Mouse (Mus musculus): ENCODE measurements around the gene Crebbp. TPM values are rescaled to one million over a fixed set of nuclear protein-coding genes. Genes with fewer than 3 reads are reported as not detected.
A peak's percentile ranks its signal among the peaks of the same experiment; 100 is the strongest.
"Not testable (repeated sequence)": the region's sequence is repeated elsewhere in the genome, so short reads cannot be mapped to it uniquely, and the experiment has no call there.

The Crebbp gene
- 10 to 100 TPM; 77.5 to 84.9 TPM for polyA plus RNA-seq (2017; shearing (Covaris generic))

GRCm38 (mm10) chr16:4213799-4214551, at the start of gene Crebbp:
TSS of gene Crebbp (minus strand) at chr16:4213997.
- peak; percentile 82 for ATAC-seq

DNA sequence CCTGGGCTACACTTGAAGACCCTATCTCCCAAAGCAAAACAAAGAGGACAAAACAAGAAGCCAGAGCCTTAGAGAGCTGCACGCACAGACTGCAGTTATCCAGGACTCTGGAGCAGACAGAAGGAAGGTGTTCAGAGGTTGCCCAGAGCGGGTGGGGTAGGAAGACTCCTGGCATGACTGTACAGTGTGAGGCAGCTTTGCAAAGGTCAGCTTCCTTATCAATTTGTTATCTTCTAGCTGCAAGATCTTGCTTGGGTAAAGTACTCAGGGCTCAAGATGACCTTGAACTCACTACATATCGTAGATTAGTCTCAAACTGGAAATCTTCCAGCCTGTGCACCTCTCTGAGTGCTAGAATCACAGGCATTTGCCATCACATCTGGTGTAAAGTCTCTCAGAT, 49.7 kb upstream of the Crebbp start:
- no peak for ATAC-seq

DNA sequence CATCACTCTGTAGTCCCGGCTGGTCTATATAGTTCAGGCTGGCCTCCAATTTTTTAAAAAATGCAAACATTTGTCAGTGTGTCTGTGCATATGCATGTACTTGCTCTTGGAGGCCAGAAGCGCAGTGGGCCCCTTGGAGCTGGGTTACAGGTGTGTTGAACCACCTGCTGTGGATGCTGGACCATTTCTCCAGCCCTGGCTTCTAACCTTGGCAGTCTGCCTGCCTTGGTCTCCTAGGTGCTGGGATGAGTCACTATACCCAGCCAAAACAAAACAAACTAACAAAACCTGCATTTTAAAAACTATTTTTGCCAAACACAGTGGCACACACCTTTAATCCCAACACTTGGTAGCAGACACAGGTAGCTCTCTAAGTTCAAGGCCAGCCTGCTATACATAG, 43.7 kb upstream of the Crebbp start:
- ATAC-seq: no peak

- no peak for ATAC-seq
Observed at GRCm38 (mm10) chr16:4248791-4249190, 35.0 kb upstream of the Crebbp start.

DNA sequence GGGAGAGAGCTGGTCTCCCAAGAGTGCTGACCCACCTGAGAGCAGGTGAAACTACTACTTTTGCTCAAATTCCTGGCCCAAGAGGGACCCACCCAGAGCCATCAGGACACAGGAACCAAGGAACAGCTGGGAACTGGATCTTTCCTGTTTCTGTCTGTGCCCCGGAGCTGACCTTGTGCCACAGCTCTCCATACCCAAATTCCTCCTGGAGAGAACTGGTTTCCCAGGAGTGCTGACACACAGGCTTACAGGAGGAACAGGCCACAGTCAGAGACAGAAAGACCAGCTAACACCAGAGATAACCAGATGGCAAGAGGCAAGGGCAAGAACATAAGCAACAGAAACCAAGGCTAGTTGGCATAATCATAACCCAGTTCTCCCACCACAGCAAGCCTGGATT, 31.4 kb upstream of the Crebbp start:
- ATAC-seq: not testable (repeated sequence)

DNA sequence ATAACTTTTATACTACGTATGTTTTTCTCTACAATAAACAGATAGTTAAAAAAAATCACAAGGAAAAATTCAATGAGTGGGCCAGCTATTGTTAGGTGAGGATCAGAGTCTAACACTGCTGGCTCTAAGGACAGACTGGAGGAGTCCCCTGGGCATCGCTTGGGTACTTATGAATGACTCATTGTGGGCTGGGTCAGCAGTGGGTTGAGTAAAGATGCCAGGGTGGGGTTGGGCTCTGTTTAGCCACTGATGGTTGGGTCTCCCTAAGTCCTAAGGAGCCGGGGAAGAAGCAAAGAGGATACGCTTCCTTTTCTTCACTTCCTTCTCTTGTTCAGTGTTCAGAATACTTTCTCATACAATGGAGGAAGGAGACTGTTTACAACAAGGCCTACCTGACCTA, 22.3 kb upstream of the Crebbp start:
- ATAC-seq: no peak

GRCm38 (mm10) chr16:4235587-4235986, 21.8 kb upstream of the Crebbp start:
- no peak for ATAC-seq

- no peak for ATAC-seq
Observed at GRCm38 (mm10) chr16:4225841-4226240, 12.0 kb upstream of the Crebbp start.

GRCm38 (mm10) chr16:4214631-4215240, 939 bp upstream of the Crebbp start:
- no peak for ATAC-seq

- ATAC-seq: peak; percentile 47
Observed at GRCm38 (mm10) chr16:4212963-4213798, 616 bp downstream of the Crebbp start.

- ATAC-seq: no peak
Observed at GRCm38 (mm10) chr16:4212167-4212962, 1.4 kb downstream of the Crebbp start.

DNA sequence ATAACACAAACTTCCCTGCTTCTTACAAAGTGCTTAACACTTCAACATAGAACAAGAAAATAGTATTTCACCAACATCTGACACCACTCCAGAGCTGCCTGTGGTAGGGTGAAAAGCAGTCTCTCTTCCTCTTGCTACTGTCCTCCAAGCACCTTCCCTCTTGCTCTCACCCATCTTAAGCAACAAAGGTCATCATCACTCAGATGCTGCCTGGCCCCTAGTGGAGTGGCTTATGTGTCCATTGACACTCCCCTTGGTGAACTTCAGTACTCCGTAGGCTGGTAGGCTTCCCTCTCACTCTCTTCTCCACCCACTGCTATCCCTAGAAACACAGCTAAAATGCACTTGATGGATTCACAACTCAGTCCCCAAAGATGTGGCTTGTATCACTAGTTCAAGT, 3.5 kb downstream of the Crebbp start:
- ATAC-seq: no peak

DNA sequence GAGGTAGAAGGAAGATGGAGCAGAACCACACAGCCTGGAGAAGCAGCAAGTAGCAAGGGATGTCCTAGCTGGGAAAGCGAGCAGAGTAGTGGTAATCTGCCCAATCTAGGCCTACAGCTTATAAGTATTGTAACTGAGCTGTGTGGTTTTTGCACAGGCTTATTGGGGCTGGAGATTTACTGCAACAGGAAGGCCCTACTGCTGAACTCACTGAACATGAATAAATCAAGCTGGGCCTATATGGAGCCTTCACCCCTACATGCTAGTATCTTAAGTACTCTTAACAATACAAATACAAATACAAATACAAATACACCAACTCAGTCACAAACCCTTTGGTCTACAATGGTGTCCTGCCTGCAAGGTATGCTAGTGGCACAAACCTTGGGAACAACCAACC, 10.2 kb downstream of the Crebbp start:
- ATAC-seq: no peak

- no peak for ATAC-seq
Observed at GRCm38 (mm10) chr16:4199995-4200394, 13.8 kb downstream of the Crebbp start.

GRCm38 (mm10) chr16:4199566-4199965, 14.2 kb downstream of the Crebbp start:
- ATAC-seq: no peak

DNA sequence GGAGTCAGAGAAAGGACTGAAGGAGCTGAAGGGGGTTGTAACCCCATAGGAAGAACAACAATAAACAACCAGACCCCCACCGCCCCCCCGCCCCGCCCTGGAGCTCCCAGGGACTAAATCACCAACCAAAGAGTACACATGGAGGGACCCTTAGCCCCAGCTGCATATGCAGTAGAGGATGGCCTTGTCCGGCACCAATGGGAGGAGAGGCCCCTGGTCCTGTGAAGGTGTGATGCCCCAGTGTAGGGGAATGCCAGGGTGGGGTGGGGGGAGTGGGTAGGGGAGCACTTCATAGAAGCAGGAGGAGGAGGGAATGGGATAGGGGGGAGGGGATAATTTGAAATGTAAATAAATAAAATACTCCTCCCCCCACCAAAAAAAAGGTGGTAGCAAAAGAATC, 15.8 kb downstream of the Crebbp start:
- no peak for ATAC-seq

DNA sequence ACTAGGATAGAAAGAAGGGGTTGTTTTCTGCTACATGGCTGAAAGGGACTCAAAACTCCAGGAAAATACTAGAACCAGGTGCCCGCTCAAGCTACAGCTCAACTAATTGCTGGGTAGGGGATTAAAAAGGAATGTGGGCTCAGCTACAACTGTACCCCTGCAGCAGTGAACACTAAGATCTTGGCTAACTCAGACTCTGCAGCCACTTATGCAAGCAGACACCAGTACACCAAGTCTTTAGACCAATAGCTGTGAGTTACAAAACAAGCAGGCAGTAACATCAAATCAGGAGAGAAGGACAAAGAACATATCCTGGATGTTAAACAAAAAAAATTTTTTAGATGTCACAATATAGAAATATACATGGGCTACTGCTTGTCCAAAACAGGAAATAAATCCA, 23.6 kb downstream of the Crebbp start:
- ATAC-seq: no peak

- no peak for ATAC-seq
Observed at GRCm38 (mm10) chr16:4175134-4175533, 38.7 kb downstream of the Crebbp start.

GRCm38 (mm10) chr16:4169530-4169929, 44.3 kb downstream of the Crebbp start:
- no peak for ATAC-seq

DNA sequence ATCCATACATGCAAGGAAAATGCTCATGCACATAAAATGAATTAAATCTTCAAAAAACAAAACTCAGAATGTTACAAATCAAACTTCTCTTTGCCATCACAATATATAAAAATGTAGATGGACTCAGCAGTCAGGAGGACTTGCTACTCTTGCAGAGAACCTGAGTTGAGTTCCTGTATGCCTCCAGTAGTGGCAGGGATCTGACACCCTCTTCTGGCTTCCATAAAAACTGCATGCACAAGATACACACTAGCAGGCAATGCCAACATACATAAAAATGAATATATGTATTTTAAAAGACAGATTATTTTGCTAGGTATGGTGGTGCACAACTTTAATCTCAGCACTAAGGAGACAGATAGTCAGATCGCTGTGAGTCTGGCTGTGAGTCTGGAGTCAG, 45.3 kb downstream of the Crebbp start:
- ATAC-seq: no peak

- no peak for ATAC-seq
Observed at GRCm38 (mm10) chr16:4160898-4161247, 52.9 kb downstream of the Crebbp start.

DNA sequence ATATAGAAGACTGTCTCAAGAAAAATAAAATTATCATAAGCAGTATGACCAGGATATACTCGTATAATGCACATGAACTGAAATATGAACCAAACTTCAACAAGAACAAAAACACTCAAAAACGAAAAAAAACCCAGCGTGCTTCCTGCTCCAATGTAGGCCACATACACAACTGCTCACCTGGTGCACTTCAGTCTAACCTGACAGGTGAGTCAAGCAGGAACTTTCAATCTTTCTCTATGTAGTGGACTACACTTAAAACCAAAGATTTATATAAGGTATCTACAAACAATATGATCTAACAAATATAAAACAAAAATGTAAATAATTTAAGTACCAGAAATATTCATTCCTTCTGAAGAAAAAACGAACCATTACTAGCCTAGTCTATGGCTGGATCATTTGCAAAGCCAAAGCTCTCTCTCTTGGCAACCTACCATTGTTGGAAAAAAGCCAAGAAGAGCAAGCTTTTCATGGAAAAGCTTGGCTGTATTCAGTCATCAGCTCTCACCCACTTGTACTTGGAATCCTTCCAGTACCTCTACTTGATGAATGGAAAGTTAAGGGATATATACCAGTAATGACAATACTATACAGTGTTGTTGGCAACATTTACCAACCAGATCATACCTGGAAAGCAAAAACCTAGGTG, 53.4 kb downstream of the Crebbp start:
- ATAC-seq: no peak
